Mouse (Mus musculus) liver, postnatal 0 days (tissue): Measurements from ENCODE around the gene Fat3. TPM values are rescaled to one million over a fixed set of nuclear protein-coding genes. Genes with fewer than 3 reads are reported as not detected.
A peak's percentile ranks its signal among the peaks of the same experiment; 100 is the strongest.

ENCODE experiments used
- ATAC-seq: fragments of 200-750 bp; cut with Nextera tagmentation; 2 replicates; pipeline ENCODE4 v1.8.0; 2017; ENCODE audit warnings: mild to moderate bottlenecking, moderate library complexity
- DNase-seq: peaks from one replicate; pipeline ENCODE4 v3.0.0-alpha.2; 2016
- H3K27ac ChIP-seq: fragments of 300-500 bp; sonication (generic); 2 replicates; pipeline ENCODE4 v1.5.1; 2014; ENCODE audit warnings: antibody characterized with exemption, moderate library complexity, mild to moderate bottlenecking, low read depth
- H3K27me3 ChIP-seq: fragments of 300-500 bp; sonication (generic); 2 replicates; pipeline ENCODE4 v1.6.1; 2014; ENCODE audit warnings: low read length, control low read depth, mixed read lengths; ENCODE audit not compliant: insufficient read depth
- H3K36me3 ChIP-seq: fragments of 300-500 bp; sonication (generic); replicated peaks from 2 replicates; pipeline ENCODE4 v1.6.1; 2014; ENCODE audit warnings: mild to moderate bottlenecking, control low read depth, low read length, moderate library complexity, mixed read lengths; ENCODE audit not compliant: insufficient read depth
- H3K4me1 ChIP-seq: fragments of 300-500 bp; sonication (generic); 2 replicates; pipeline ENCODE4 v1.6.1; 2014; ENCODE audit warnings: antibody characterized with exemption, mild to moderate bottlenecking, control low read depth; ENCODE audit not compliant: insufficient read depth
- H3K4me2 ChIP-seq: fragments of 300-500 bp; sonication (generic); 2 replicates; pipeline ENCODE4 v1.6.1; 2014; ENCODE audit warnings: low read depth, mild to moderate bottlenecking, low read length, moderate library complexity, mixed read lengths
- H3K4me3 ChIP-seq: fragments of 300-500 bp; sonication (generic); 2 replicates; pipeline ENCODE4 v1.5.1; 2014; ENCODE audit warnings: low read depth, low read length
- H3K9ac ChIP-seq: fragments of 300-500 bp; sonication (generic); replicated peaks from 2 replicates; pipeline ENCODE4 v1.6.1; 2014; ENCODE audit warnings: mild to moderate bottlenecking, moderate library complexity
- H3K9me3 ChIP-seq: fragments of 300-500 bp; sonication (generic); 2 replicates; pipeline ENCODE4 v1.6.1; 2016; ENCODE audit warnings: mild to moderate bottlenecking, control low read depth, low read length, mixed read lengths
- CTCF ChIP-seq: sonication (generic); IDR thresholded peaks from 2 replicates; pipeline ENCODE4 v1.5.1; 2016; ENCODE audit warnings: antibody characterized with exemption, low read depth
- EP300 ChIP-seq: IDR thresholded peaks from 2 replicates; pipeline ENCODE4 v1.6.1; 2016; ENCODE audit warnings: antibody characterized with exemption, low read depth, mild to moderate bottlenecking
- WGBS: fragments of 180-500 bp; shearing (Covaris S2); extraction: QIAGEN DNeasy Blood & Tissue Kit; methylation state at CpG from one replicate; pipeline ENCODE4 v1.1.7; 2014; ENCODE audit not compliant: insufficient replicate concordance; 5-methylcytosine and 5-hydroxymethylcytosine counted together
- polyA plus RNA-seq: library from polyadenylated mRNA; unstranded; fragments of >200 nt; fragmentation: Nextera tagmentation; extraction: Ambion mirVana; gene quantifications from 2 replicates; pipeline ENCODE4 v1.2.1, GENCODE M21; 2015

Gene Fat3
- polyA plus RNA-seq, 1 experiment from 2014 or later = 0.02 TPM

DNA sequence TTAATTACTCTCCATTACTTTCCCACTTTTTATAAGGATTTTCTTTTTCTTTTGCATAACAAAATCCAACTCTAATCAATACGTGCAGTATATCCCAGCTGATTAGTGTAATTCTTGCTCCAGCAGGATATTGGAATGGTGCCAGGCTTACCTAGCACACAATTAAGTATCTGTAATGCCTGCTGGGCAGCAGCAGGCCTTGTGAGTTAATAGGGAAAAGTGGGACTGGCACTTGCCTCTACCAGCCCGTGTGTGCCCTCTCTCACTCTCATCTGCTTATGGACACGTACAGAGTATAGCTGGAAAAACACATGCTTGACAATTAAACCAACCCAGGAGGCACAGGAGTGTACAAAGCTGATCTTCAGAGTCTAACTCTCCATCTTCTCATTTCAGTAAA is 11.4 kb downstream of the Fat3 start:
- WGBS = 65% methylated on average over 3 of the region's 3 CpGs
- DNase-seq = no peak
- Histone ChIP-seq H3K36me3 (no peaks in the 10 kb centered on the region), H3K27ac (no peak overlapping the region), H3K9ac (no peak overlapping the region), H3K4me3 (no peak overlapping the region), H3K4me2 (no peak overlapping the region), H3K27me3 (no peaks in the 10 kb centered on the region), H3K4me1 (0 out of 2 replicates have a peak, but pooled peaks cover 4% of the 10 kb centered on the region), H3K9me3 (no peaks in the 10 kb centered on the region)
- TF ChIP-seq CTCF (no peak), EP300 (no peak)
- ATAC-seq = no peak

DNA sequence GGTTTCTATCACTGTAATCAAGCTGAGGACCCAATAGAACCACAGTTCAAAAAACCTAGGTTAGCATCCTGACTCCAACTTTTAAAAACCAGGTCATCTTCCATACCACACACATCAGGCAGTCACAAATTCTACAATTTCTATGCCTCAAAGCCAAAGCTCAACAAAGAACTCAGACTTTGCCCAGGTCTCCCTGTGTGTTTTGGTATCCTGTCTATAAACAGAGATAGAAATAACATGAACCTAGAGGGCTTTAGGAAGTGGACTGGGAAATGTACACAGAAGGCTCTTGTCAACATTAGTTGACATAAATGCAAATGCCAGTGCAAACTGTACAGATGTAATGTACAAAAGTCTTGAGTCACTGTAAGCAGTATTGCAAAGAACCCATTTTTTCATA is 13.5 kb downstream of the Fat3 start:
- no peak for TF ChIP-seq EP300
- no peaks in the 10 kb centered on the region for H3K36me3 ChIP-seq
- no peaks in the 10 kb centered on the region for H3K27me3 ChIP-seq
- no peaks in the 10 kb centered on the region for H3K9me3 ChIP-seq
- H3K4me3 ChIP-seq = no peak overlapping the region
- DNase-seq (no peak), ATAC-seq (no peak)
- H3K9ac ChIP-seq = no peak overlapping the region
- no peak overlapping the region for H3K27ac ChIP-seq
- 0 out of 2 replicates have a peak, but pooled peaks cover 4% of the 10 kb centered on the region for H3K4me1 ChIP-seq
- no peak overlapping the region for H3K4me2 ChIP-seq

DNA sequence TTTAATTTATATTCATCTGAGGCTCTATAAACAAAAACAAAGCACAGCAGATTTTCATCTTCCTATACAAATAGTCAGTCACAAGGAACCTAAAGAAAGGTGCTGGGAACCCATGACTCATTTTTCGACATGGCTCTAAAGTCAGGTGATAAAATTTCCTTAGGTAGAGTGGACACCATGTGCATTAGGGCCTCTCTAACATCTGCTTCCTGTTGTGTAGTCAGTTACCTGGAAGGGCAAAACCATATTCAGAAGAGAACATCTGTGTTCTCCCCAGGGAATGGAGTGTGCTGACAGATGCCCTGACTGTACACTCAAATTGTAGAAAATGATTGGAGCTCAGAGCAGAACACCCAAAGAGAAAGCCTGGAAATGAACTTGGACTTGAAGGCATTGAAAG is 14.9 kb downstream of the Fat3 start:
- no peaks in the 10 kb centered on the region for H3K9me3 ChIP-seq
- no peak for TF ChIP-seq EP300
- no peak for TF ChIP-seq CTCF
- H3K4me1 ChIP-seq = 0 out of 2 replicates have a peak, but pooled peaks cover 4% of the 10 kb centered on the region
- no peaks in the 10 kb centered on the region for H3K36me3 ChIP-seq
- no peak overlapping the region for H3K4me2 ChIP-seq
- H3K27ac ChIP-seq = no peak overlapping the region
- H3K4me3 ChIP-seq = no peak overlapping the region
- no peak overlapping the region for H3K9ac ChIP-seq
- DNase-seq (no peak), ATAC-seq (no peak)
- 67% methylated on average over 1 of the region's 1 CpGs for WGBS
- no peaks in the 10 kb centered on the region for H3K27me3 ChIP-seq

DNA sequence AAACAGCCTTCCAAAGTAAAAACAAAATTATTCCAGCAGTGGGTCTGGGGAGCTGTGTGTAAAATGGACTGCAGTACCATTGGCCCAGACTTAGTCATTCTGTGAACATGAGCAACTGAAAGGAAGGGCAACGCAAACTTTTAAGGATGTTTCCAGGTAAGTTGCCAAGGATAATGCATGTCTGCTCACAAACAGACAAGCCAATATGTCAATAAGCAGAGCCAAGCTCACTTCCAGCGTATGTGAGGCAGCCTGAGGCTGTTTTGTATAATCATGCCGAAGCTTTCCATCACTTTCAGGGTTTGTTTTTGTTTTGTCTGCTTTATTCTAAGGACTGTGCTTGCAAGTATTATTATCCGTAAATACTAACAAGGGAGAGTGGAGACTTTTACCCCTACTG is 15.9 kb downstream of the Fat3 start:
- ATAC-seq (no peak), DNase-seq (no peak)
- WGBS = 54% methylated on average over 4 of the region's 4 CpGs
- no peak overlapping the region for H3K27ac ChIP-seq
- H3K4me3 ChIP-seq = no peak overlapping the region
- H3K36me3 ChIP-seq = no peaks in the 10 kb centered on the region
- H3K9ac ChIP-seq = no peak overlapping the region
- H3K4me2 ChIP-seq = no peak overlapping the region
- H3K9me3 ChIP-seq = no peaks in the 10 kb centered on the region
- no peak for TF ChIP-seq CTCF
- TF ChIP-seq EP300 = no peak
- 0 out of 2 replicates have a peak, but pooled peaks cover 4% of the 10 kb centered on the region for H3K4me1 ChIP-seq
- H3K27me3 ChIP-seq = no peaks in the 10 kb centered on the region

DNA sequence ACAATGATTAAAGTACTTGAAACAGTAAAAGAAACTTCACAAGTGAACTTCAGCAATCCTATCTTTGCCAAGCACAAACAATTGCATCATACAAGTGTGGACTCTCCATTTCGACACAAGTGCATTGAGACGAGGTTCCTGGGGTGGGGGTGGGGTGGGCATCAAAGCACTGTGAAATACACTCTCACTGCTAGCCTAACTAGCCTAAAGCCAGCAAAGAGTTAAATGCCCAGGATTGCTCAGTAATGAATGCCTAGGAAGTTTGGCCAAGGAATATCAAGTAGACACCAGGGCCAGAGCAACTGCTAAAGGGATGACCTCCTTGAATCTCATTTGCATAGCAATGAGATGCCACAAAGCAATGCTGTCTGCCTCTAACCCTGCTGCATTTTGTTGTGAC is 16.3 kb downstream of the Fat3 start:
- Histone ChIP-seq H3K27me3 (no peaks in the 10 kb centered on the region), H3K4me2 (no peak overlapping the region), H3K4me1 (0 out of 2 replicates have a peak, but pooled peaks cover 4% of the 10 kb centered on the region), H3K9me3 (no peaks in the 10 kb centered on the region), H3K9ac (no peak overlapping the region), H3K27ac (no peak overlapping the region), H3K4me3 (no peak overlapping the region), H3K36me3 (no peaks in the 10 kb centered on the region)
- WGBS = 44% methylated on average over 2 of the region's 2 CpGs
- DNase-seq = peak; percentile 18
- no peak for TF ChIP-seq CTCF
- no peak for TF ChIP-seq EP300
- ATAC-seq = peak; percentile 66; the same call in 1 of the 2 replicates

DNA sequence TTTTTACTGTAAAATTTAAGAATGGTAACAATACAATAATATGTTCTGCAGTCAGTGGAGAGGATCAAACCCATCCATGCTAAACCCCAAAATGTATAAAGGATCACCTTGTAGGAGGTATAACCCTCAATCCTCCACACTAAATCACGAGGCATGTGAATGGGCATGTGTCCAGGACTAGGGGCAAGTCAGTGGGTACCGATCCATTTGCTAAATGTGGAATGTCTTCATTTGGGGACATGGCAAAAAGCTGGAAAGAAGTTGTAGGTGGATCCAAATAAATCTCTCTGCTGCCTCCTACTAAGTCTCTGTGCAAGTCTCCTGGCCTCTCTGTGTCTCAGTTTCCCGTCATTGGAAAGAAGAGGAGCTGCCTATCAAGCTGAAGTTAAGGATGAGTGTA is 39.6 kb downstream of the Fat3 start:
- H3K27ac ChIP-seq = no peak overlapping the region
- no peak overlapping the region for H3K4me3 ChIP-seq
- no peaks in the 10 kb centered on the region for H3K27me3 ChIP-seq
- TF ChIP-seq EP300 = no peak
- TF ChIP-seq CTCF = no peak
- no peaks in the 10 kb centered on the region for H3K4me1 ChIP-seq
- H3K4me2 ChIP-seq = no peak overlapping the region
- WGBS = 78% methylated on average over 3 of the region's 3 CpGs
- no peaks in the 10 kb centered on the region for H3K9me3 ChIP-seq
- DNase-seq = no peak
- no peak overlapping the region for H3K9ac ChIP-seq
- no peaks in the 10 kb centered on the region for H3K36me3 ChIP-seq
- no peak for ATAC-seq

DNA sequence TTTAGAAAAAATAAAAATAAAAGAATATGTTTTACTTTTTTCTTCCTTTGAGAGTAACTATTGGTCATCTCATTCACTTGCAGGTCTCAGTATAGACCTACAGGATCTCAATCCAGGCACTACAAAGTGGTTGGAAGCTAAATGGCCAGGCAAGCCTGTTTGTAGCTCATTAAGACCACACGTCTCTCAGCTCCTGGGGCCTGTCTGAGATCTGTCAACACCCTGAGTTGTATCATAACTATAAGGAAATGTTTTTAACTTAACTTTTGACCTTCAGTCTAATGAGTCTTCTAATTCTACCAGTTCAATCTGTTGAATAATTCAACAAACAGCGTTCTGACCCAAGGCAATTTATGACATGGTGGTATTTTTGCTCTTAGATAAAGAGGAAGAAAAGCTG is 40.5 kb downstream of the Fat3 start:
- Histone ChIP-seq H3K36me3 (no peaks in the 10 kb centered on the region), H3K4me3 (no peak overlapping the region), H3K27ac (no peak overlapping the region), H3K9me3 (no peaks in the 10 kb centered on the region), H3K4me2 (no peak overlapping the region), H3K27me3 (no peaks in the 10 kb centered on the region), H3K9ac (no peak overlapping the region), H3K4me1 (no peaks in the 10 kb centered on the region)
- ATAC-seq (no peak), DNase-seq (no peak)
- TF ChIP-seq CTCF = no peak
- no peak for TF ChIP-seq EP300
- WGBS = 70% methylated on average over 2 of the region's 2 CpGs
